Mouse (Mus musculus): ENCODE data around the gene Fam161a.

Fam161a gene

DNA sequence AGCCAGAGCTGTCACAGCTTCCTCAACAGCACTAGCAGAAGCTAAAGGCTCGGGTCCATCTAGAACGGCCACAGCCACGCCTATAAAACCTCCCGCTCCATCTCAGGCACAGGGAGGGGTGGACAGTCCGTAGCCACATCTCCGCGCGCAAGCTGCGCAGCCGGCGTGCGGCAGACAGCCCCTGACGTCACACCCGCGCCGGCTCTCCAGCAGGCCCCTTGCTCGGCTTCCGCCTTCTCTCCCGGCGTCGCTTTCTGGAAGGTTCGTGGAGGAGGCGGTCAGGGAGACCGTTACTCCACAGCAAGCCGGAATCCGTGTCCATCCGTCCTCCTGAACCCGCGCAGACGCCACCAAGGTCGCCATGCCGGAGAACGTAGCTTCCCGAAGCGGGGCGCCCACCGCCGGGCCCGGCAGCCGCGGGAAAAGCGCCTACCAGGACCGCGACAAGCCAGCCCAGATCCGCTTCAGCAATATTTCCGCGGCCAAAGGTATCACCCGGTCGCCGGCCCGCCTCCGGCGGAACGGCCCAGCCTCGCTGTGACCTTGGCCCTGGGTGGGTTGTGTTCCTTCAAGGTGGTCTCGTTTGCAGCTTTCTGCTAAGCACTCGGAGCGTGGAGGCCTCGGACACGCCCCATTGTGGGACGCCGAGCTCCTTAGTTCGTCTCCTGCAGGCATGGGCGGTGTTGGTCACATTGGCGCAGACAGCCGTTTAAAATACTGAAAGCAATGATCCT lies 16.8 kb upstream of the Fam161a start, which contains the start of gene Cct4:
Cct4 (plus strand) TSS at position 127 of the 734 bp plus-strand sequence.
- DNase-seq (ENCODE audit: low spot score in 2 of 2) = peak; percentile 85 to 92

DNA sequence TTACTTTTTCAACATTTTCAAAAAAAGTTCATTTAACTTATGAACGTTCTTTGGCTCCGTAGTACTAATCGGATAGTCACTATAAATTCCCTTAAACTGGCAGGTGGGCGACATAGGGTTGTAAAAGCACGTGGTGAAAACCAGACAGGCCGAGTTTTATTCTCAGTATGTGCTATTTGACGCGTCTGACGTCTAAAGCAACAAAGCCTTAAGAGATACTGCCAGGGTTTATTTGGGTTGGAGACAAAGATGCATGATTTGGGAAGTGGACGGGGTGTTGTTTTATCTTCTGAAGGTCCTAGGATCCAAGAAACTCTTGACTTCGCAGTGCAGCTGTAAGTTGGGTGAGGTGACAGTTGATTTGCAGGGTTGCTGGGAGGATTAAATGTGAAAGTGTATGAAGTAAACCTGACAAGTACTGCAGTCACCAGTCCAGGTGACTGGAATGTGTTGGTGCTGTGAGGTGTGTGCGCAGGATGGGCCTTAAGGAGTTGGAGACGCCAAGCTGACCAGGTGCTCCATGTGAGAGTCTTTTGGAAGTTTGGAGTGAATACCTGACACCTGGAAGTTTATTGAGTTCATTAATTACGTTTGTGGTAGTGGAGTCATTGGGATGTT lies 16.0 kb upstream of the Fam161a start:
- DNase-seq (ENCODE audit: low spot score in 2 of 2) = no peak

DNA sequence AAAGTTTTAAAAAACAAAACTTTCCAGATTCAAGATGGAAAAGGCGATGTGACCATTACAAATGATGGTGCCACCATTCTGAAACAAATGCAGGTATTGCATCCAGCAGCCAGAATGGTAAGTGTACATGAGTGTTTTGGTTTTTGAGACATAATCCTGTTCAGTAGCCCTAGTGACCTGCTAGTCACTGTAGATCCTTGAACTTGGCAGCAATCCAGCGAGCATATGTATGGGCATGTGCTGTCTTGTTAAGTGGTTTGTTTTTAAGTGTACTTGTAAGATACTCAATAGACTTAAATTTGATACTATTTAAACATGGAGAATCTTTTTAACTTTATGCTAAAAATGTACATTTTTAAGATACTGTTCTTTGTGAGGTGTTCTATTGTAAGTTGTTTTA lies 13.1 kb upstream of the Fam161a start:
- DNase-seq (ENCODE audit: low spot score in 2 of 2) = no peak

DNA sequence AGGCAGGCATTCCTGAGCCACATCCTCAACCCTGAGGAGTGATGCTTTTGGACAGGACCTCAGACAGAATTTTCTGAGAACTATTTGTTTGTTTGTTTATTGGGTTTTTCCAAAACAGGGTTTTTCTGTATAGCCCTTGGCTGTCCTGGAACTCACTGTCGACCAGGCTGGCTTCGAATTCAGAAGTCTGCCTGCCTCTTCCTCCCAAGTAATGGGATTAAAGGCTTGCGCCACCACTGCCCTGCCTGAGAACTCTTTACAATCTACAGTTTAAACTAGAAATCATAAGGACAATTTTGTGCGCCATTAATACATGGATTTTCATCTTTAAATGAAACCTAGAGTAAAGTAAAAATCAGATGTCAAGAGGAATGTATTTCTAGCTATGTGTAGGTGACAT lies 11.9 kb upstream of the Fam161a start:
- DNase-seq (ENCODE audit: low spot score in 2 of 2) = no peak

DNA sequence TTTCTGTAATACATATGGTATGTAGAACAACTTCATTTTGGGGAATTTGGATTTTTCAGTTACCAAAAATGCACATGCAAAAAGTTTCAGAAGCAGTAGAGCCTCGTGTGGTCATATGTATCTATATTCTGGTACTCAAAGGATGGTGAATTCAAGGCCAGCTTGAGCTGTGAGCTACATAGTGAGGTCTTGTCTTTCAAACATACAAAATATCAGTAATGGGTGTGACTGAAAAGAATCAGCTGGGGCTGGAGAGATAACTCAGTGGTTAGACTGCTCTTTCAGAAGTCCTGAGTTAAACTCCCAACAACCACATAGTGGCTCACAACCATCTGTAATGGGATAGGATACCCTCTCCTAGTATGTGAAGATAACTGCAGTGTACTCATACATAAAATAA lies 9.0 kb upstream of the Fam161a start:
- DNase-seq (ENCODE audit: low spot score in 2 of 2) = no peak

- DNase-seq (ENCODE audit: low spot score in 2 of 2) = no peak
These were observed 2.1 kb upstream of the Fam161a start for GRCm38 (mm10) chr11:23005276-23005675.

- no peak for DNase-seq (ENCODE audit: low spot score in 2 of 2)
These were observed 208 bp upstream of the Fam161a start for GRCm38 (mm10) chr11:23007166-23007480.

DNA sequence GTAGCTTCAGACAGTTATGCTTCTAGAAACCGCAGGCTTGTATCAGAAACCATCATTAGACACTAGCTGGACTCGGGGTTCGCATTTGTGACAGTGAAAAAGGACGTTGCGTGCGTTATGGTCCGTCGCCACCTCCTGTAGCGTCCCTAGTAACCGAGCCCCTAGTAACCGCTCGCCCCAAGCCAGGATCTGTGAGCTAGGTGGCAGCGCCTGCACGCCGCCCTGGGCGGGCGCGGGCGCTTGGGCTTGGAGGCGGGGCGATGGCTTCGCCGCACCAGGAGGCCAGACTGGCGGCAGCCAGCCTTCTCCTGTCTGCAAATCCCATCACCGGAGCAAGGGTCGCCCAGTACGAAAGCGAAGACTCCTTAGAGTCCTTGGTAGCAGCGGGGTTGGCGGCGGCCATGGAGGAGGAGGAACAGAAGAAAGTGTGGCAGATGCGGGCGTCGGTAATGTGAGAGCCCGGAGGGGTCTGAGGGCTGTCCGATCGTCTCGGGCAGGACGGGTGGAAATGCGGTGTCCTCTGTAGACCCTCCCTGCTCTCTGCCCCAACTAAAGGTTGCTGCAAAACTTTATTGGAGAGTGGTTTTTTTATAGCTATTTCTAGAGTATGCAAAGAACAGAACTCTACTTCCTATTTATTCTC lies 971 bp downstream of the Fam161a start:
- peak; percentile 68 to 77 for DNase-seq (ENCODE audit: low spot score in 2 of 2)

- DNase-seq (ENCODE audit: low spot score in 2 of 2) = no peak
These were observed 1.5 kb downstream of the Fam161a start for GRCm38 (mm10) chr11:23008824-23009200.

- no peak for DNase-seq (ENCODE audit: low spot score in 2 of 2)
These were observed 5.8 kb downstream of the Fam161a start for GRCm38 (mm10) chr11:23013096-23013495.

DNA sequence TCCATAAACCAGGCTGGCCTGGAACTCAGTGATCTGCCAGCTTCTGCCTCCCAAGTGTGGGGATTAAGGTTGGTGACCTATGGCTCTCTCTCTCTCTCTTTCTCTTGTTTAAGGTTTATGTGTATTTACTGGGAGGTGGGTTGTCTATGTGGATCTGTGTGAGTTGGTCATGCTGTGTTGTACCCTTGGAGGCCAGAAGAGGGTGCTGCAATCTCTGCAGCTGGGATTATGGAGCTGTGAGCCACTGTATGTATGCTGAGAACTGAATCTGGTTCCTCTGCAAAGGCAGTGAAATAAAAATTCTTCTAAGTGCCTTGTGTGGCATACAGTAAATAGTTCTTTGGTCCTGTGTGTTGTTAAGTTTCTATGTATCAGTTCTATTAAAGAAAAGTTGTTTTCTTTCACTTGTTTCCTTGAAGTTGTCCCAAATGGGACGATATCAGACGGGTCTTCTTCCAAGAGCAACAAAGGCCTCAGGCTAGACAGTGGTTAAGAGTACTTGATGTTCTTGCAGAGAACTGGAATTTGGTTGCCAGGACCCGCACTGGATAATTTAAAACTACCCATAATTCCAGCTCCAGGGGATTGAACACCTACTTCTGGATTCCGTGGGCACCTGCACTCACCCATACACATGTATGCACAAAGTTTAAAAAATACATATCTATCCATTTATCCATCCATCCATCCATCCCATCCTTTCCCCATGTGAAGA lies 6.4 kb downstream of the Fam161a start:
- no peak for DNase-seq (ENCODE audit: low spot score in 2 of 2)

GRCm38 (mm10) chr11:23014996-23015395 lies 7.7 kb downstream of the Fam161a start:
- no peak for DNase-seq (ENCODE audit: low spot score in 2 of 2)

DNA sequence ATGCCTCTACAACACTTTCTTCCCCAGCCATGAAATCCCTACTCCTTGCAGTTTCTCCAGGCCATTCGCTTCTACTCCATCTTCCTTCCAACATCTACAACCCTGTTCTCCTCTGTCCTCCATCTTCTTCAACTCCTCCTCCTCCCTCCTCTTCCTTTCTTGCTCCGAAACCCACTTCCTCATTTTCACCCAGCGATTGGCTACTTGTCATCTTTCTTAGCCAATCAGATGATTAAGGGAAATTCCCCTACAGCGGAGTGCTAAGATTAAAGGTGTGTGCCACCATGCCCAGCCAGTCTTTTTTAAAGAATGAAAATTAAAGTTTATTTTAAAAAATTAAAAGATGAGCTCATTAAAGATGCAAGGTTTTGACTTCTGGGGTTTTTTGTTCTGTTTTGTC lies 10.6 kb downstream of the Fam161a start:
- DNase-seq (ENCODE audit: low spot score in 2 of 2) = no peak

GRCm38 (mm10) chr11:23020116-23020770 lies 12.9 kb downstream of the Fam161a start:
- no peak for DNase-seq (ENCODE audit: low spot score in 2 of 2)

DNA sequence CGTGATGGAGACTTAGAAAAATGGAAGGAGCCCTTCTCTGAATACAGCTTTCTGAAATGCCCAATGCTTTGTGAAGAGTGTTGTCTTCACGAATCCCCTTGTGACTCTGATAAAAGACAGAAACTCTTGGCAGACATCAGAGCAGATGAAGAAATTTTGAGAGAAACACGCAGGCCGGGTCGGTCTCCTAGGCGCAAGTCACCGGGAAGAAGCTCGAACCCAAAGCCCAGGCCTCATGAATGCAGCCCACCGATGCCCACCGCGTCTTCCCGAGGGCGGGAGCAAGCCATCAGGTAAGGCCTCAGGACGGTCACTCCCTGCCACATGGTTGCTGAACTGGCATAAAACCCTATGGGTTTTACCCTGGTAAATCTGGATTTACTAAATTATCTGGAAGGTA lies 13.5 kb downstream of the Fam161a start:
- DNase-seq (ENCODE audit: low spot score in 2 of 2) = no peak

GRCm38 (mm10) chr11:23023155-23023554 lies 15.8 kb downstream of the Fam161a start:
- no peak for DNase-seq (ENCODE audit: low spot score in 2 of 2)

DNA sequence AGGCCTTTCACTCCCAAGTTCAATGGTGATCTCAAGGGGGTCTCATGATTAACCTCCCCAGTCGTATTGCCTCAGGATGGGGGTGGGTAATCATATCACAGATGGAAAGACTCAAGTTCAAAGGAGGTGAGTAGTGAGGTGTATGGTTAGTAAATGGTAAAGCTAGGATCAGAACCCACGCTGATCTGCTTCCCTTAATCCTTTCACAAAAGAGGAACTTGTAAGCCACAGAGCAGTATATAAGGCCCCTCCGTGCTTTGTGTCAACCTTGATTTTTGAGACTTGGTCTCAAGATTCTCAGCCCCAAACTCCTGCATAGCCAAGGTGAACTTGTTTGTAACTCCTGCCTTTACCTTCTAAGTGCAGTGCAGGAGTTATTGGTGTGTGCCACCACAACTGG lies 16.8 kb downstream of the Fam161a start:
- DNase-seq (ENCODE audit: low spot score in 2 of 2) = no peak

DNA sequence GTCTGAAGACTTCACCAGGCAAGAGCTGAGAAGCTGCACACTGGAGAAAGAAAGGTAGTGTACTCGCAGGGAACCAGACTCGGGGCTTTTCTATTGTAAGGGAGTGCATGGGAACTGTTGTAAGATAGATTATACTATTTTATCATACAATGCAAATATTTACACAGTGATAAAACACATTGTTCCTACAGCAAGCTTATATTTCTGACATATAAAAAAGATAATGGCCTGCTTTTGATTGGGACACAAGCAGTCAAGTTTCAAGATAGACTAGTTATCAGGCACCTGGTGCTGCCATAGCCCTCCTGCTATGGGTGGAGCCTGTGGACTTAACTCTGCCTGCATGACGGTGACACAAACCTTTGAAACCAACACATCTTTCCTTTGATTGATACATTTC lies 21.6 kb downstream of the Fam161a start:
- no peak for DNase-seq (ENCODE audit: low spot score in 2 of 2)

- DNase-seq (ENCODE audit: low spot score in 2 of 2) = no peak
These were observed 22.1 kb downstream of the Fam161a start for GRCm38 (mm10) chr11:23029399-23029798.

GRCm38 (mm10) chr11:23047252-23047651 lies 39.9 kb downstream of the Fam161a start:
- no peak for DNase-seq (ENCODE audit: low spot score in 2 of 2)

GRCm38 (mm10) chr11:23047663-23048582 lies 40.6 kb downstream of the Fam161a start:
- DNase-seq (ENCODE audit: low spot score in 2 of 2) = no peak
